Mouse (Mus musculus): ENCODE data around the gene Ccdc162.

- no peak for TF ChIP-seq CTCF (IDR thresholded peaks at IDR 0.05; ENCODE audit: low read depth)
- TF ChIP-seq EP300 (optimal IDR thresholded peaks at IDR 0.05): no peak
These were observed 82.6 kb downstream of the Ccdc162 start for GRCm38 (mm10) chr10:41633801-41634200.

Data from stomach, postnatal 0 days (tissue).